Mouse (Mus musculus): ENCODE data around the gene 1700020L24Rik.

DNA sequence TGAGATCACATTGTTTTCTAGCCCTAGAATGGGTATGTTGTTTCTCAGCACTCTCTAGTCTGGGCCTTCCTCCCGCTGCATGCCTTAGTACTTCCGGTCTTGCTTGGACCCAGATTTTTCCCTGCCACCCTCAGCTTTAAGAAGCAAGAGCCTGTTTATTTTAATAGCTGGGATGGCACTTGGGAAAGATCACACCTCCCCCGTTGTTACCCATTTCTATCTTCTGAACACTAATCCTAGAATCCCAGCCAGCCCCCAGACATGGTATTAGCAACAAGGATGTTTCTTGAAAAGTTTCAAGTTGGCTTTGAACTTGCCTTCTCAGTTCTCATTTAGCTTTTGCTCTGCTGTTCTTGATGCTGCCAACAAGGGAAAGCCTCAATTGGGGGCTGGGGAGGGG lies 31.1 kb upstream of the 1700020L24Rik start:
- TF ChIP-seq EP300 (IDR thresholded peaks at IDR 0.05): no peak
- no peak for TF ChIP-seq CTCF (IDR thresholded peaks at IDR 0.05)

All from lung, postnatal 0 days (tissue).